Mouse (Mus musculus): ENCODE results near the gene Chil4. TPM values are rescaled to one million over a fixed set of nuclear protein-coding genes. Genes with fewer than 3 reads are reported as not detected.

The Chil4 gene
- not detected in 2 replicates for polyA plus RNA-seq (2015; fragmentation: Nextera tagmentation; extraction: Ambion mirVana)

DNA sequence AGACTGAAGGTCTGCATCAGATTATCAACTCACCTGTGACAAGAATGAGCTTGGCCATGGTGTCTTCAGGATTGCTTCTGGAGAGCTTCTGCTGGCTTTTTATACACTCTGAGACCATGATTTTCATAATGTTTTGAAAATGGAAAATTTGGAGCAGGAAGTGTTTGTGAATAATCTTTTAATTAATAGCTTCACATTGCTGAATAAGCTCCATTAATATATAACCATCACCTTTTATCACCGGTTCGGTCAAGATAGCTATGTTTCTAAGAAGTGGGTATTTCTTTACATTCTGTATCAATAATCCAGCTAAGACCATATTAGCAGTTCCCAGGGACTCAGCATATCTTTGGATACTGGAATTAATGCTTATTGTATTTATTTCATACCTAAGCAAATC lies at the start of gene Chil4:
Gene Chil4, minus strand, starts transcription at position 101 of the 400 bp plus-strand sequence.

GRCm38 (mm10) chr3:106167464-106167863 lies 51.8 kb downstream of the Chil4 start, which contains the start of gene Chil3:
Gene Chil3 (minus strand): TSS chr3:106167564.

Other genes starting within 250 kb of the Chil4 start
- 0.30 and 0.58 TPM in 2 replicates for gene Ovgp1, start 245.8 kb downstream of the Chil4 start, polyA plus RNA-seq (2015; fragmentation: Nextera tagmentation; extraction: Ambion mirVana)
- gene Pifo, start 204.9 kb downstream of the Chil4 start, polyA plus RNA-seq (2015; fragmentation: Nextera tagmentation; extraction: Ambion mirVana): not detected in 2 replicates
- gene Chil5, start 186.7 kb downstream of the Chil4 start, polyA plus RNA-seq (2015; fragmentation: Nextera tagmentation; extraction: Ambion mirVana): 0.17 and 0.39 TPM in 2 replicates
- gene Chia1, start 106.3 kb downstream of the Chil4 start, polyA plus RNA-seq (2015; fragmentation: Nextera tagmentation; extraction: Ambion mirVana): not detected in 2 replicates
- 0.31 and 0.76 TPM in 2 replicates for gene Chil3, start 51.9 kb downstream of the Chil4 start, polyA plus RNA-seq (2015; fragmentation: Nextera tagmentation; extraction: Ambion mirVana)
- not detected in 2 replicates for gene Chil6, start 186.7 kb upstream of the Chil4 start, polyA plus RNA-seq (2015; fragmentation: Nextera tagmentation; extraction: Ambion mirVana)

Measured in urinary bladder, postnatal 0 days (tissue).